Mouse (Mus musculus) heart, embryonic 14.5 days (tissue): ENCODE data around the gene Pik3ca. TPM values are rescaled to one million over a fixed set of nuclear protein-coding genes. Genes with fewer than 3 reads are reported as not detected.

Experiments used
- ATAC-seq: fragments of 200-750 bp; cut with Nextera tagmentation; 2 replicates; pipeline ENCODE4 v1.8.0; 2017; ENCODE audit warnings: low read depth, moderate TSS enrichment; ENCODE audit not compliant: insufficient number of reproducible peaks, insufficient read depth, low FRiP score
- H3K27ac ChIP-seq, 2 experiments: fragments of 200-500 bp in 1 of 2; fragments of 300-500 bp in 1 of 2; sonication (generic) in 1 of 2; replicated peaks in 1 of 2; 2 replicates each; pipeline ENCODE4 v1.5.1; 2012 to 2014; ENCODE audit warnings: low read depth in 2 of 2, low read length in 2 of 2, control low read depth in 1 of 2, mild to moderate bottlenecking in 1 of 2, mixed read lengths in 1 of 2; ENCODE audit not compliant: control insufficient read depth in 1 of 2, insufficient read depth in 1 of 2
- H3K27me3 ChIP-seq: fragments of 300-500 bp; sonication (generic); 2 replicates; pipeline ENCODE4 v1.6.1; 2014; ENCODE audit warnings: mild to moderate bottlenecking, low read length, control low read depth; ENCODE audit not compliant: control insufficient read depth, insufficient read depth
- H3K36me3 ChIP-seq: fragments of 300-500 bp; sonication (generic); 2 replicates; pipeline ENCODE4 v1.6.1; 2014; ENCODE audit warnings: mild to moderate bottlenecking, control low read depth, low read length, mixed read lengths; ENCODE audit not compliant: control insufficient read depth, insufficient read depth
- H3K4me1 ChIP-seq, 2 experiments: fragments of 200-500 bp in 1 of 2; fragments of 300-500 bp in 1 of 2; sonication (generic) in 1 of 2; 2 replicates each; pipeline ENCODE4 v1.6.1; 2012 to 2014; ENCODE audit warnings: low read length in 2 of 2, control low read depth in 1 of 2, mixed read lengths in 1 of 2; ENCODE audit not compliant: control insufficient read depth in 2 of 2, insufficient read depth in 2 of 2
- H3K4me2 ChIP-seq: fragments of 300-500 bp; sonication (generic); 2 replicates; pipeline ENCODE4 v1.6.1; 2014; ENCODE audit warnings: mild to moderate bottlenecking, low read length
- H3K4me3 ChIP-seq, 2 experiments: fragments of 200-500 bp in 1 of 2; fragments of 300-500 bp in 1 of 2; sonication (generic) in 1 of 2; 2 replicates each; pipeline ENCODE4 v1.5.1; 2012 to 2014; ENCODE audit warnings: low read length in 2 of 2, mild to moderate bottlenecking in 2 of 2, control low read depth in 1 of 2, low read depth in 1 of 2, moderate library complexity in 1 of 2; ENCODE audit not compliant: control insufficient read depth in 1 of 2, insufficient read depth in 1 of 2
- H3K9ac ChIP-seq: fragments of 300-500 bp; sonication (generic); 2 replicates; pipeline ENCODE4 v1.6.1; 2014; ENCODE audit warnings: mild to moderate bottlenecking, low read length
- H3K9me3 ChIP-seq: fragments of 300-500 bp; sonication (generic); 2 replicates; pipeline ENCODE4 v1.6.1; 2016; ENCODE audit warnings: low read length, control low read depth; ENCODE audit not compliant: control insufficient read depth
- WGBS: fragments of 180-500 bp; shearing (Covaris S2); extraction: QIAGEN DNeasy Blood & Tissue Kit; methylation state at CpG from one replicate; pipeline ENCODE4 v1.1.7; 2014; 5-methylcytosine and 5-hydroxymethylcytosine counted together
- polyA plus RNA-seq: library from polyadenylated mRNA; unstranded; fragments of >200 nt; fragmentation: Nextera tagmentation; extraction: Ambion mirVana; gene quantifications from 2 replicates; pipeline ENCODE4 v1.2.1, GENCODE M21; 2014

Pik3ca gene
- polyA plus RNA-seq, 1 experiment from 2014 or later: 17.0 TPM

DNA sequence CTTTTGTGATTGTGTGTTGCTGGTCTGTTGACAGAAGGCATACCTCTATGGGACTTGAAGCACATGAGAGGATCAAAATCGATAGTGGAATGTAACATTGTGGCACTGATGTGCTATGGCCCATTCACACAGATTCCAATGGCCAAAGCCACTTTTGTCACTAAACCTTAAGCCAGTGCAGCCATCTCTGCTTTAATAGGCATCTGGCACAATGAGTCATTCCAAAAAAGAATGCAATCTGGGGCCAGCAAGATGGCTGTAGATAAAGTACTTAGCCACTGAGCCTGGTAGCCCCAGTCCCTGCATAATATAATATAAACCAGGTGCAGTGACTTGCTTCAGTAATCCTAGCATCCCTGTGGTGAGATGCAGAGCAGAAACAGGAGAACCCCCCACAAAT is 30.0 kb upstream of the Pik3ca start:
- WGBS: 74% methylated on average over 1 of the region's 1 CpGs
- Histone ChIP-seq H3K4me3 (no peak overlapping the region), H3K27me3 (no peaks in the 10 kb centered on the region), H3K4me1 (peaks cover 4 to 7% of the 10 kb centered on the region in 2 experiments), H3K9ac (no peak overlapping the region), H3K36me3 (no peaks in the 10 kb centered on the region), H3K4me2 (no peak overlapping the region), H3K9me3 (no peaks in the 10 kb centered on the region), H3K27ac (no peak overlapping the region)
- ATAC-seq: no peak

DNA sequence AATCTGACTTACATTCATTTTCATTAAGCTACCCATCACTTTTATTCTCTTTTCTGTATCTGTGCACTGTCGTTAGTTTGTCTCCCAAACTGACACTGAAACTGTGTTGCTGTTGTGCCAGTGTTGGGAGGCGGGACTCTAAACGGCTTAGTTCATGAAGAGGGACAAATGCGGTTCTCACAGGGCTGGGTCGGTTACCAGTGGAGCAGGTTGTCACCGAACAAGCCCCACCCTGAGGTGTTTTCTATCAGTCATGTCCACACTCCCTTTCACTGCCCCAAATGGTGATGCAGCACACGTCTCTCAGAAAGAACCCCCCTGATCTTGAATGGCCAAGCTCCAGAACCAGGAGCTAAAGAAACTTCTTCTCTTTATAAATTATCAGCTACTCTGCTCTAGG is 25.5 kb upstream of the Pik3ca start:
- 65% methylated on average over 7 of the region's 7 CpGs for WGBS
- no peak overlapping the region for H3K4me3 ChIP-seq
- H3K36me3 ChIP-seq: no peaks in the 10 kb centered on the region
- no peaks in the 10 kb centered on the region for H3K9me3 ChIP-seq
- no peak overlapping the region for H3K9ac ChIP-seq
- ATAC-seq: no peak
- no peak overlapping the region for H3K27ac ChIP-seq
- no peaks in the 10 kb centered on the region for H3K27me3 ChIP-seq
- H3K4me2 ChIP-seq: no peak overlapping the region
- H3K4me1 ChIP-seq: no peaks in the 10 kb centered on the region

DNA sequence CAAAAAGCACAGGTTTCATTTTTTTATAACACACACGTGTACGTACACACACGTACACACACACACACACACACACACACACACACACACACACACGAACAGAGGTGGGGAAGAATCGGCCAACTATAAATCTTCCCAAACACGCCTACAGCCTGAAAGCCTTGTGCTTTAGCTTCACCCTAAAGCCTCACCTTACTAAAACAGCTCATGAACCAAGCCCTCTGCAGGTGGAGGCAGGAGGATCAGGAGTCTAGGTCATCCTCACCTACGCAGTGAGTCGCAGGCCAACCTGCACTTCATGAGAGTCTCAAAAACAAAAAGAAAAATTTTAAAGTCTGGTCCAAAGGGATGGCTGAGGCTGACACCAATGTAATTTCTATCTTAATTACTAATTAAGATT is 25.0 kb upstream of the Pik3ca start:
- H3K27ac ChIP-seq: no peak overlapping the region
- WGBS: 86% methylated on average over 8 of the region's 8 CpGs
- no peaks in the 10 kb centered on the region for H3K36me3 ChIP-seq
- H3K4me3 ChIP-seq: no peak overlapping the region
- no peaks in the 10 kb centered on the region for H3K9me3 ChIP-seq
- no peak overlapping the region for H3K9ac ChIP-seq
- H3K4me1 ChIP-seq: no peaks in the 10 kb centered on the region
- no peak for ATAC-seq
- no peak overlapping the region for H3K4me2 ChIP-seq
- H3K27me3 ChIP-seq: no peaks in the 10 kb centered on the region

GRCm38 (mm10) chr3:32373236-32373635 is 24.2 kb upstream of the Pik3ca start:
- WGBS: 77% methylated on average over 6 of the region's 6 CpGs
- H3K4me3 ChIP-seq: no peak overlapping the region
- no peaks in the 10 kb centered on the region for H3K27me3 ChIP-seq
- H3K4me1 ChIP-seq: no peaks in the 10 kb centered on the region
- ATAC-seq: no peak
- no peak overlapping the region for H3K4me2 ChIP-seq
- no peak overlapping the region for H3K9ac ChIP-seq
- H3K9me3 ChIP-seq: no peaks in the 10 kb centered on the region
- no peak overlapping the region for H3K27ac ChIP-seq
- no peaks in the 10 kb centered on the region for H3K36me3 ChIP-seq

- no peak overlapping the region for H3K4me2 ChIP-seq
- WGBS: 33% methylated on average over 2 of the region's 2 CpGs
- no peak overlapping the region for H3K9ac ChIP-seq
- no peak overlapping the region for H3K27ac ChIP-seq
- H3K4me3 ChIP-seq: no peak overlapping the region
- H3K9me3 ChIP-seq: no peaks in the 10 kb centered on the region
- H3K4me1 ChIP-seq: no peaks in the 10 kb centered on the region
- no peaks in the 10 kb centered on the region for H3K36me3 ChIP-seq
- no peaks in the 10 kb centered on the region for H3K27me3 ChIP-seq
- no peak for ATAC-seq
Measured at GRCm38 (mm10) chr3:32379891-32380290, 17.6 kb upstream of the Pik3ca start.

DNA sequence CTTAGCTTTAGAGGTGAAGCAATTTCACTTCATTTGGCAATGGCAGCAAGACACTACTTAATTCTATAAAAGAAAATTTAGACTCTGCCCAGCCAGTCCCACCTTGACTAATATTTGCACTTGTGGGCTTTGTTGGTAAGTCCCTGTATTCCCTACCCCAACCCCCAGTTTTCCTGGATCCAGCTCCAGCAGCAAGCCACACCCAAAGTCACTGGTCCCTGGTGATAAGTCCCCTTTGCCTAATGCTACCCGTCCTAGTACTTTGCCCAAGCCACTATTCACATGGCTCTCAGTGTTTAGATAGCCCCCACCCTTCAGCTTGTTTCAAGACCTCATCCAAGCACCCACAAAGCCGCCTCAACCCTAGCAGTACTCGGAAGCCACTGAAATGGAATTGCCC is 15.9 kb upstream of the Pik3ca start:
- no peaks in the 10 kb centered on the region for H3K36me3 ChIP-seq
- ATAC-seq: no peak
- 67% methylated on average over 3 of the region's 3 CpGs for WGBS

DNA sequence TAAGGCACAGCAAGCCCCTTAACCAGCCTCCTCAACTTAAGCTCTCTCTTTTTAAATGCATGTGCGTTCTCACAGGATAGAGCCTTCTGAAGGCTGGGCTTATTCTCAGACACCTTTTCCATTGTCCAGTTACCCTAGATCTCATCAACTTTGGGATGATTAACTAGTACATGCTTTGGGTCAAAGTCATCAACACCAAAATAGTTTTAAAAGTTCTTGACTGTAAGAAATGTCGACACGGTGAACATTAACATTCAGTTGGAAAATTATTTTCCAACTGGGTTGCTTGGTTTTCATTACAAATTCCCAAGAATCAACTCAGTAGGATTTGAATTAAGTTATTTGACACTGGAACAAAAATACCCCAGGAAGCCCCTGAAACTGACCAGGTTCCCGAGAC is 4.6 kb upstream of the Pik3ca start:
- Histone ChIP-seq H3K9ac (no peak overlapping the region), H3K9me3 (no peaks in the 10 kb centered on the region), H3K27ac (no peak overlapping the region), H3K36me3 (no peaks in the 10 kb centered on the region), H3K4me2 (no peak overlapping the region), H3K4me1 (no peaks in the 10 kb centered on the region), H3K27me3 (no peaks in the 10 kb centered on the region), H3K4me3 (no peak overlapping the region)
- WGBS: 85% methylated on average over 4 of the region's 4 CpGs
- no peak for ATAC-seq

More for the DNA sequence above, 15.9 kb upstream of the Pik3ca start:
- no peak overlapping the region for H3K27ac ChIP-seq
- no peak overlapping the region for H3K4me2 ChIP-seq
- no peaks in the 10 kb centered on the region for H3K27me3 ChIP-seq
- H3K4me1 ChIP-seq: no peaks in the 10 kb centered on the region
- H3K4me3 ChIP-seq: no peak overlapping the region
- H3K9me3 ChIP-seq: no peaks in the 10 kb centered on the region
- no peak overlapping the region for H3K9ac ChIP-seq

- Histone ChIP-seq H3K4me3 (no peak overlapping the region), H3K27ac (no peak overlapping the region), H3K4me1 (peaks cover 0 to 6% of the 10 kb centered on the region in 2 experiments; a peak in 2 of 4 replicates), H3K36me3 (no peaks in the 10 kb centered on the region), H3K27me3 (no peaks in the 10 kb centered on the region), H3K4me2 (no peak overlapping the region), H3K9ac (no peak overlapping the region), H3K9me3 (no peaks in the 10 kb centered on the region)
- ATAC-seq: no peak
- 86% methylated on average over 8 of the region's 8 CpGs for WGBS
Measured at GRCm38 (mm10) chr3:32393986-32394385, 3.5 kb upstream of the Pik3ca start.
